Mouse (Mus musculus): ENCODE measurements around the gene Nup62.
A peak's percentile ranks its signal among the peaks of the same experiment; 100 is the strongest.

Gene Nup62

DNA sequence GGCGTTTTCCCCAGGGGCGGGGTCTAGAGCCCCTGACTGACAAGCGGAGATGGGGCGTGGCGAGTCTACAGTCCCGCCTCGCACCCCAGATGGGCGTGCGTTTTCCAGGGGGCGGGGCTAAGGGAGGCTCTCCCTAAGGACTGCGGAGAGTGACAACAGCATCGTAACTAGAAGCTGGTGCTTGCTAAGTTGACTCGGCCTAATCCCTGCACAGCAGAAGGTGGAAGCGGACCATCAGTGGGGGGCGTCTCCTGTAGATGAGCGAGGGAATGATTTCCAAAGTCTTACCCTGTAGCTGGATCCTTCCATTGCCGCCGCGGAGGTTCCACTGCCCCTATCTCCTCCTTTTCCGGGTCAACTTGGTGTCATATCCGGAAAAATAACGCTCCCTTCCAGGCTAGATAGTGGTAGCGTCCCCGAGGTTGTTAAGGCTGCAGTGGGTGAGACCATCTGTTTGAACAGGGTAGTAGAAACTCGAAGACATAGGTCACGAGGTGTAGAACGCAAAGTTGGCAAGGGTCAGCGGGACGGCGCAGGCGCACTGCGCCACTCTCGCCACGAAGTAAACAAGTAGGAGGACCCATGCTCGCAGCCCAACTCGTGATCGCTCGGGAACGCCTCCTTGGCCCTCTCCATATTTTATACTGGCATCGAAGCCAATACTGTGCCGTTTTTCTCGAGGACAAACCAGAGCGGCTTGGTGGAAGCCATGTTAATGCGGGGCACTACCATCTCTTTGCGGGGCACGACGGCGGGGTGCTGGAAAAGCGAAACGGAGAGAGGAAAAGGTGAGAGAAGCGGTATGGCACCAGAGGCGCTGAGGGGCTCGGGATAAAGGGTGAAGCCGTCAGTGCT lies 32.9 kb downstream of the Nup62 start, which contains the start of the genes Akt1s1 and Tbc1d17:
Gene Akt1s1, plus strand, starts transcription at position 431 of the 855 bp plus-strand sequence.
Gene Tbc1d17, minus strand, starts transcription at position 519 of the 855 bp plus-strand sequence.
- peak; percentile 100 for DNase-seq (ENCODE audit: low spot score in 2 of 2)

DNA sequence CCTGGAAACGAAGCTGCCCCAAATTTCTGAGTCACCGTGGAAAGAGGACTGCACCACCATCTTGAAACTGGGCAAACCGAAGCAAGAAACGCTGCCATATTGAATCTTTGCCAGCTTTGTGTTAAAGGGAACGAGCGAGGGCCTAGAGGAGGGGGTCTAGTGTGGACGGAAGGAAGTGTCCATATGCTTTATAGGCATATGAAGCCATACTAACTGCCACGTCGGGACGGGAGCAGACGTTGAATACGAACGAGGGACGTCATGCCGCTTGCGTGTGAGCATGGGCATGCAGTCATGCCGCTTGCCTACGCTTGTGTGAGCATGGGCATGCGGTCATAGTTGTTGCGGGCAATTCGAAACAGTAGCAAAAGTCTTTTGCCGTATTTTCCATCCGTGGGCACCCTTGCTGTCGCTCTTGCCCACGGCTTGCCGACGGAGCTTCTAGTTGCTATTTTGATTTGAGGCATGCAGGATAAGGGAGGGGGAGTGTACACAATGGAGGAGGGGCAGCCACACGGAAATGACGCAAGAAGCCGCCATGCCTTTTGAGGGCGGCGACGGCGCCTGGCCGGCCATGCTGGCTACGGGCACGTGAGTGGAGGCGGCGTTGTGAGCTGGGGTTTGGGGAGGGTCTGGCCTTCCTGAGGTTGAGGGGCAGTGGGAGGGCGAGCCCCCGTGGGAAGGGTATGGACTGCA lies 33.7 kb downstream of the Nup62 start:
- DNase-seq (ENCODE audit: low spot score in 2 of 2) = peak; percentile 90 to 91

DNA sequence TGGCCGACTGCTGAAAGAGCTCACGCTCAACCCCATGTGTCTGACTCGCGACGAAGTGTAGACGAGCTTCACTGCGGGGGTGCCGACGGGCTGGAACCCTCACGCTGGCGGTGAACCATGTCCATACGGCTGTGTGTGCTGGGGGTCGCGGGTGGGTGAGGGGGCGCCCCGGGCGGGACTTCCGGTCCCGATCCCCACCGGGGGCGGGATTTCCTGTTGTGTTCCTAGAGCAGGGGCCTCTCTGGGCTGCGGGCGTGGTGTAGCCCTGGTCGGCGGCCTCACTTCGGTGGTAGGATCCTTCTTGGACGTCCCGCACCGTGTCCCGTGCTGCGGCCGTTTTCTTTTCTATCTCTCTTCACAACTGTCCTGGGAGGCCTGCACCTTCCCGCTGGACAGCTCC lies 34.3 kb downstream of the Nup62 start:
- DNase-seq (ENCODE audit: low spot score in 2 of 2) = peak; percentile 70

DNA sequence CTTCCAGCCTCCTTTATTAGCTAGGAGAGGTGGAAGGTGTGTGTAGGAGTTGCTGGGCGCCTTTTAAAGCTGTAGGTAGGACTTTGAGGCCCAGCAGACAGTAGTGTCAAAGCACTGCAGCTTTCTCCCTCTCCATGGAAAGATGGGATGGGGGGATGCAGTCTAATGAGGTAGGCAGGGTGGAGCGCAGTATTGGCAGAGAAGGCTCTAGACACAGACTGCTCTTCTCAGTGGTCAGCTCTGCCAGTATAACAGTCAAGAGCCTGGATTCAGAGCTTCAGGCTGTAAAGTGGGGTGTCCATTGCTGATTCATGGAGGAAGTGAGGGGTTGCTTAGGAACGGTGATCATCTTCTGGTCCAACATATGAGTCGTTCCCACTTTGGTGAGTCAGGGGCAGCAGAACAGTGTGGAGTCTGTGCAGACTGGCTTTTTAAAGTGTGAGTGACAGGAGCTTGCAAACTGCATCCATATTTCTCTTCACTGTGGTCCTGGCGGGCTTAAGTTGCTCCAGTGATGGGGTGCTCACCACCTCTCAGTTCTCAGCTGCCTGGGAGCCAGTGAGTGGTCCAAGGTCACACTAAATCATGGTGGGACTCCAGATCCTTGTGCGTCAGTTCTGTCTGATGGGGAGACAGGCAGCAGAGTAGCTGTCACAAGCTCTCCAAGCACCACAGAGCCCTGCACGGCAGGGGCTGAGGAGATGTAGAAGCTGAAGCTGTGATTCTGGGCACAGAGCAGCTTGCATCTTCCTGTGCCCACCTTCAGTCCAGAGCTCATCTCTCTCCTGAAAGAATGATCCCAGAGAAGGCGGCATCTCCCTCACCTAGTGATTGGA lies 35.1 kb downstream of the Nup62 start:
- no peak for DNase-seq (ENCODE audit: low spot score in 2 of 2)

DNA sequence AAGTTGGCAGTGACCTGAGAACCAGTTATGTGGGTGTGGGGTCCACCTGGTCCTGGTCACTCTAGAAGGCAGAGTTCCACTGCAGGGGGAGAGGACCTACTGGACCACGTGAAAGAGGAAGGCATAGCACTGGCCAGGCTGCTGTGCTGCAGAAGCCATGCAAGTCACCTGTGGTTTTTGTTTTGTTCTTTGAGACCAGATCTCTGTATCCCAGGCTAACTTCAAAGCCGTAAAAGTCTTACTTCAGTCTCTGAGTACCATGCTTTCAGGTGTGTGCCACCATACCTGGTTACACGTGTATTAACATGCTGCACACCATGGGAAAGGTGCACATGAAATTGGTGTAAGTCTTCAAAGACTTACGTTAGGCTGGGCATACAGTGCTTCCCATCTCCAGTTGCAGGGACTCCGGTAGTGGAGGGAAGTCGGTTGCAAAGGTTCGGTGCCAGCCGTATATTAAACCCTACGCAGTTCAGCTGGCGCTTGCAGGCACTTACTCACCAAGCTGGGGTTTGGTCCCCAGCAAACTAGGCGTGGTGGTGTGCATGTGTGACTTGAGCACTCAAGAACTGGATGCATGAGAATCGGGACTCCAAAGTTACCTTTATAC lies 35.8 kb downstream of the Nup62 start:
- DNase-seq (ENCODE audit: low spot score in 2 of 2) = no peak

DNA sequence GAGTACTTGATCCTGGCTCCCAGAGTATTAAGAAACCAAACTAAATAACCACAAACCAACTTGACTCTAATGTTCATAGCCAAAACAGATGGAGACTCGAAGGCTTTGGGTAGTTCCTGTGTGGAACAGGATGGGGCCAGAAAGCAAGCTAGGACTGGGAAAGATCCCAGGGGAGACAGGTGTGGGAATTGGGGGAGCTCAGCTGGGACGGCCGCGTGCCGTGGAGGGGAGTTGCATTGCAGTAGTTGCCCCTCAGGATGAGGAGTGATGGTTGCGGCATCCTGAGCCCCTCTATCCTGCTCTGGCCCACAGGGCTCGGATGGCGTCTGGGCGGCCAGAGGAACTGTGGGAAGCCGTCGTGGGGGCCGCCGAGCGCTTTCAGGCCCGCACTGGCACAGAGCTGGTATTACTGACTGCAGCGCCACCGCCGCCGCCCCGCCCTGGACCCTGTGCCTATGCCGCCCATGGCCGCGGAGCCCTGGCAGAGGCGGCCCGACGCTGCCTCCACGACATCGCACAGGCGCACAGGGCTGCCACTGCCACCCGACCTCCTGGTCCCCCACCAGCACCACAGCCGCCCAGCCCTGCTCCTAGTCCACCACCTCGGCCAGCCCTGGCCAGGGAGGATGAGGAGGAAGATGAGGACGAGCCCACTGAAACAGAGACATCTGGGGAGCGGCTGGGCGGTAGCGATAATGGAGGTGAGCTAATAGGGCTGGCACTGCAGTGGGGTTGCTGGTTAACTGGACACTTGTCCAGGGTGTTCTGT lies 36.6 kb downstream of the Nup62 start:
- DNase-seq (ENCODE audit: low spot score in 2 of 2) = no peak

DNA sequence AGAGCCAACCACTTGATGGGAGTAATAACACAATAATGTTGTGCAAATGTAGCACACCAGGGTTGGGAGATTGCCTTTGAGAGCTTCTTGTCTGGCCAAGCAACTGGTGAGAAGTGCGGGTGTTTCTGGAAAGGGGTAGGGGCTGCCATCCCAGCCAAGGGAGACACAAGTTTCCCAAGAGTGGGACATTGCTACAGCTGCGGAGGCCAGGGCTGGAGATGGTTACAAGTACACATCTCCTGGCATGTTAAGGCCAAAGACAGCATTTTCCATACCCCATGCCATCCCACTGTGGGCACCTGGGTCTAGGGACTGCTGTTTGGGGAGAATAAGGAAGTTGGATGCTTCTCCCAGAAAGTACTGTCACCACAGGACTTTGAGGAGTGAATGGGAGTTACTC lies 37.2 kb downstream of the Nup62 start:
- DNase-seq (ENCODE audit: low spot score in 2 of 2) = no peak

DNA sequence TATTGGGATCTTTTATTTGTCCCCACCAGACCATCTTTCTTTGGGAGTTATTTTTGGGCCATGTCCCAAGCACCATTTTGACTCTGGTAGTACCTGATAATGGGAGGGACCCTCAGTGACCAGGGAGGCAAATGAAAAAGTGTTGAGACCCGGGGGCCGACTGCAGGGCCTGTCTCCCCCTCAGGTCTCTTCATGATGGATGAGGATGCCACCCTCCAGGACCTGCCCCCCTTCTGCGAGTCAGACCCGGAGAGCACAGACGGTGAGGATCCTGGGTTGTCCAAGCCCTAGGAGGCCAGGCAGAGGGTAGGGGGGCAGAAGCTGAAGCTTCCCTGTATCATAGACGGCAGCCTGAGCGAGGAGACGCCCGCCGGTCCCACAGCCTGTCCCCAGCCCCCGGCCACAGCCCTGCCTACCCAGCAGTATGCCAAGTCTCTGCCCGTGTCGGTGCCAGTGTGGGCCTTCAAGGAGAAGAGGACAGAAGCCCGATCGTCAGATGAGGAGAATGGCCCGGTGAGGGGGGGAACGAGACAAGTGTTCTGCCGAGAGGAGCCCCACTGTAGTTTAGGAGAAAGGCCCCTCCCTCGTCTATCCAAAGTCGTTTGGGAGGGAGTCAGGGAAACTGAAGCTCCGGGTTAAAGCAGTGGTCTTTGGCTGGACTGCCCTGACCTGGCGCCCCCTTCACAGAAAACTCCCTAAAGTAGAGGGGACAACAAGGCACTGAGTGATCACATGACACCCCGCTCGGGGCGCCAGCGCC lies 37.9 kb downstream of the Nup62 start:
- no peak for DNase-seq (ENCODE audit: low spot score in 2 of 2)

DNA sequence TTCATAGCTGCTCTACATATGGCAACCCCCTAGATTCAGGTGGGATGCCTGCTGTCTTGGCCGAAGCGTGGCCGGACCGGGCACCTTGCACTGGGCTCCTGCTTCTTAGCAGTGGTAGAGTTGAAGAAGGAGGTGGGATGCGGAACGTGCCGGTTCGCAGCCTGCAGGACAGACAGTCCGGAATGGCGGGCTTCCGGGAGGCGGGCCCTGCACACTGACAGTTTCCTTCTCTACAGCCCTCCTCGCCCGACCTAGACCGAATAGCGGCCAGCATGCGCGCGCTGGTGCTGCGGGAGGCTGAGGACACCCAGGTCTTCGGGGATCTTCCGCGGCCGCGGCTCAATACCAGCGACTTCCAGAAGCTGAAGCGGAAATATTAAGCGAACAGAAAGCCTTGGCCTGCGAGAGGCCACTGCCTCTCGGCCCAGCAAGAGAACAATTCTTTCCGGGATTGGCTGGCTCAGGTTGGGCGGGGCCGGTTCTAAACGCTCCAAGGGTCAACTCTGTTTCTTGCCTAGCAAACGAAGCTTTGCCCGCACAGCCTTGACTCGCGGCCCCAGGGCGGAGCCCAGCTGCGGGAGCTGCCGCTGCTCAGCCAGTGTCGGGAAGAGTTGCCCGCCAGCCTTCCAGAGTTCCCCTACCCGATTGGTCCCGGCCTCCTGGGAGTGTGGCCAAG lies 38.6 kb downstream of the Nup62 start:
- peak in 1 of 2 experiments; percentile 70 for DNase-seq (ENCODE audit: low spot score in 2 of 2)

DNA sequence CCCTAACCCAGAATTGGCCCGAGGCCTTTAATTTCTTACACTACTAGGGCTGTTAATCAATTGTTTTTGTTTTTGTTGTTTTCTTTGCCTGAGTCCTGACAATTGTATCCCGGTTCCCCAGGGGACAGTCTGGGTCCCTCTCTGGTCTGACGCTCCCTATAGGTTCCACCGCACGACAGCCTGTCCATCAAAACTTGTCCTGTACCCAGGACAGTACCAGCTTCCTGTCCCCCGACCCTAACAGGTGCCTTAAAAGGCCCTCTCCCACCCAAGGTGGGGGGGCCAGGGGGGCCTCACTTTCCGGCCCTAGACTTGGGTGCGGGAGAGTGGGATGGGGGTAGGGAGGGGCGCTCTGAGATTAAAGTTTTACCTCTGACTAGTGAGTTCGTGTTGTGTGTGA lies 39.1 kb downstream of the Nup62 start:
- DNase-seq (ENCODE audit: low spot score in 2 of 2) = no peak

DNA sequence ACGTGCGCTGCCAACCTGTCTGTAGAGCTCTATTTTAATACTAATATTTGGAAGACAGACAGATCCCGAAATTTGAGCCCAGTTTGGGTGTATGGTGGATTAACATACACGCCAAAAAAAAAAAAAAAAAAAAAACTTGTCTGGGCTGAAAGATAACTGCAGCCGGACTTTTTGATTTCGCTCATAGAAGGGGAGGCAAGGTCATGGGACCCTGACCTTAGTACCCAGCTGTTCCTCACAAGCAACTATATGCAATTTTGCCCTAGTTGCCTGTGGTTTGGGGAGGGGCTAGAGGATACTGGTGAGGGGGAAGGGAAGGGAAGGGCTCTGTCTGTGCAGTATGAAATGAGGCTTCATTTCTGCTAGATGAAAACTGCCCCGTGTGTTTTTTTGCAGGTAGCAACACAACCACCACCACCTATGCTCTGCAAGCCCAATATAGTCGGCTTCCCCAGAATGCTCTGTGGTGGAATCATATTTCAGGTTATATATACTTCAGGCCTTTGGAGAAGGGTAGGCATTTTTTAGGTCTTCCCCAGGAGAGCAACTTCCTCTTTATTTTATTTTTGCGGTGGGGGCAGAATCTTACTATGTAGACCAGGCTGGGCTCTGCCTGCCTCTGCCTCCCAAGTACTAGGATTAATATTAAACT lies 40.5 kb downstream of the Nup62 start:
- DNase-seq (ENCODE audit: low spot score in 2 of 2) = no peak

DNA sequence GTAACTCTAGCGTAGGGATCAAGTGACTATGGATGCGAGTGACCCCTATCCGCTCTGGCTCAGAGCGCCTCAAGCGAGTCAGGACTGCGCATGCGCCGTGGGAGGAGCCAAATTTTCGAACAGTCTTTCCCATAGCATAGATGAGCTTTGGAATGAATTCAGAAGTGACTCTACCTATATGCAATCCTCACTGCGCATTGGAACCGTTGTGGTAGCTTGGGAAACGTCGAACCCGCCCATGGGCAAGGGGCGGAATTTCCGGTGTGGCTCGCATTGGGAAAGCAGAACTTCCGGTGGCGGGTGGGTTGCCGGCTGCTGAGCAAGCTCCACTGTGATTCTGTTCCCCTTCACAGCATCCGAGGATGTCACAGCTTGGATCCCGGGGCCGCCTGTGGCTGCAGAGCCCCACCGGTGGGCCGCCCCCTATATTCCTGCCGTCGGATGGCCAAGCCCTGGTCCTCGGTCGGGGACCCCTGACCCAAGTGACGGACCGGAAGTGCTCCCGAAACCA lies 41.2 kb downstream of the Nup62 start, which contains the start of gene Pnkp:
Gene Pnkp, plus strand, starts transcription at position 98 of the 511 bp plus-strand sequence.
- peak; percentile 93 to 94 for DNase-seq (ENCODE audit: low spot score in 2 of 2)

DNA sequence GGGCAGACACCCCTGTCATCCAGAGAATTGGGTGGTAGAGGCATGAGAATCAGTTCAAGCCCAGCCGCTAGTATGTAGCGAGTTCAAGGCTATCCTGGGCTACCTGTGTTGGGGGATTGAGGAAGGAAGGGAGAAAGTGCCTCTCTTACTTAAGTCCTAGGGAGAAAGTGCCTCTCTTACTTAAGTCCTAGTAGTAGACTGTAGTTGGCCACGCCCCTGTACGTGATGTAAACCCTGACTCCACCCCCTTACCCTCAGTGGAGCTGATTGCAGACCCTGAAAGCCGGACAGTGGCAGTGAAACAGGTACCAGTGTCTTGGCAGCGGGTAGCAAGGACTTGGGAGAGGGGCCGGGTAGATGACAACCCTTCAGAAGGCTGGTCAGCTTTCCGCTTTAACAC lies 42.0 kb downstream of the Nup62 start:
- no peak for DNase-seq (ENCODE audit: low spot score in 2 of 2)

DNA sequence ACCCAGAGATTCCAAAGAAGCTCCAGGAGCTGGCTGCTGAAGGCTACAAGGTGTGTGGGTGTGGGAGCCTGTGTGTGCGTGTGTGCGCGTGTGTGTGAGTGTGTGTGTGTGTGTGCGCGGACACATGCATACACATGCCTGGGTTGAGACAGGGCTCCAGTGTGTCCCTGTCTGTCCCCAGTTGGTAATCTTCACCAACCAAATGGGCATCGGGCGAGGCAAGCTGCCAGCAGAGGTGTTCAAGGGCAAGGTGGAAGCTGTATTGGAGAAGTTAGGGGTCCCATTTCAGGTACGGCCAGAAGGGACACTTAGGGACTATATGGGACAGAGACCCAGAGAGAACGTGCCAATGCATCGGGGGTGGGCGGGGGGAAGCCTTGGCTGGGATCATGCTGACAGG lies 44.0 kb downstream of the Nup62 start:
- no peak for DNase-seq (ENCODE audit: low spot score in 2 of 2)

DNA sequence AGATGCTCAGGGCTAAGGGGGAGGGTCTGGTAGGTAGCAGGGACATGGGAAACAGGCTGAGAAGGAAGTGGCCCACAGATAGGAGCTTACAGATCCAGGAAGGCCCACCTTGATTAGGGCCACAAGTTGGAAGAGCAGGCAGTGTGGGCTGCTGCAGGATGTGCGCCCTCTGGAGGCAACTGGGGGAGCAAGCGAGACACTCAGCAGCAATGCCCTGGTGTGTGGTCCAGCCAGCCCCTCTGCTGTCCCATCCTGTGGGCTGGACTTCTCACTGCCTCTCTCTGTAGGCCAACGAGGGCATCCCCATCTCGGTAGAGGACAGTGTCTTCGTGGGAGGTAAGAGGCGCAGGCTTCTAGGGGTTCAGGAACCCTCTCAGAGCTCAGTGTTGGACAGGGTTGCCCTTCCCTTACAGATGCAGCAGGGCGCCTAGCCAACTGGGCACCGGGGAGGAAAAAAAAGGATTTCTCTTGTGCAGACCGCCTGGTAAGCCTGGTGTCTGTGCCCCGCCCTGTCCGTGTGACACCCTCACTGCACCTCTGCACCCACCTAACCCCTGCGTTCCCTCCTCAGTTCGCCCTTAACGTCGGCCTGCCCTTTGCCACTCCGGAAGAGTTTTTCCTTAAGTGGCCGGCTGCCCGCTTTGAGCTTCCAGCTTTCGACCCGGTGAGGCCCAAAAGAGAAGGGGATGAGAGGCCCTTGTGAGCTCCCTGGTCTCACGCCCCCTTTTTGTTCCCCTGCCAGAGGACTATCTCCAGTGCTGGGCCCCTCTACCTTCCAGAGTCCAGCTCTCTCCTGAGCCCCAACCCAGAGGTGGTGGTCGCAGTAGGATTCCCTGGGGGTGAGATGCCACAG lies 44.9 kb downstream of the Nup62 start:
- no peak for DNase-seq (ENCODE audit: low spot score in 2 of 2)

DNA sequence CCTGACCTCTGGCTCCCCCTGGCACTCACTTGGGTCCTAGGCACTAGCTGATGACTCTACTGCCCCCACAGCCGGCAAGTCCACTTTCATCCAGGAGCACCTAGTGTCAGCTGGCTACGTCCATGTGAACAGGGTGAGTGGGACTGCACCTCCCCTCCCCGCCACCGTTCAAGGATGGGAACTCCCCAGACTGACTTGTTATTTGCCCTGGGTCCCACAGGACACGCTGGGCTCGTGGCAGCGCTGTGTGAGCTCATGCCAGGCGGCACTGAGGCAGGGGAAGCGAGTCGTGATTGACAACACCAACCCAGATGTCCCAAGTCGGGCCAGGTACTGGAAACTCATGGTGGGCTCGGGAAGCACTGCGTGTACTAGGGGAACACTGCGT lies 45.5 kb downstream of the Nup62 start:
- no peak for DNase-seq (ENCODE audit: low spot score in 2 of 2)

DNA sequence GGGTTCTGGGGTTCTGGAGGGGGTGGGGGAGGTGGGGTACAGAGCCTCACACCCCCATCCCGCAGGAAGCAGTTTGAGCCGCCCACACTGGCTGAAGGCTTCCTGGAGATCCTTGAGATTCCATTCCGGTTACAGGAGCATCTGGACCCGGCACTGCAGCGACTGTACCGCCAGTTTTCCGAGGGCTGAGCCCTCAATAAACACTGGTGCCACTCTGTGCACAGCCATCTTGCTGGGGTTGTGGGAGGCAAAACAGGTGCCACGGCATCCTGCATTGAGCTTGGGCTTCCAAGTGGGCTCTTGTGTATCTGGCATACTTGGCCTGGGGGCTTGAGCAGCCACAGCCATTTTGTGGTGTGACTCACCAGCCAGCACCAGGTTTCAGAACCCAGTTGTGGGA lies 46.5 kb downstream of the Nup62 start:
- DNase-seq (ENCODE audit: low spot score in 2 of 2) = no peak

DNA sequence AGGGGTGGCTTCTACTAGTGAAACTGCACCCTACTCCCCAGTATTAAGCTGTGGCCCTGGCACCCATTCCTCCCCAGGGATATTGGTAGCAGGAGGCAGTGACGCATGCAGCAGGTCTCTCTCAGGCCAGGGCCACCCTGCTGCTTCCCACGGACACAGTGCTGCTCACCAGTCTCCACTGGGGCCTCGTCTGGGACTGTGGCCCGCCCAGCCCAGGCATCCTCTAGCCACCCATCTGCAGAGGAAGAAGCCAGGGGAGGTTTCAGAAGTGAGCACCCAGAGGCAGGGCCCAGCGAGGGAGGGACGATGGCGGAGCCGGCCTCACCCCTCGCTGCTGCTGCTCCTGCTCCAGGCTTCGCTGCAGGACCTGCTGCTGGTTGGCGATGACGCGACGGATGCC lies 47.3 kb downstream of the Nup62 start:
- no peak for DNase-seq (ENCODE audit: low spot score in 2 of 2)
